Mouse (Mus musculus) kidney, postnatal 25 days (tissue): Measurements from ENCODE around the gene Cnot6.

Experiments used
- DNase-seq, 2 experiments: peaks; one replicate each; pipeline ENCODE4 v3.0.0; 2021; ENCODE audit warnings: mixed read lengths in 2 of 2

The Cnot6 gene

GRCm38 (mm10) chr11:49654651-49655050, 57.9 kb downstream of the Cnot6 start:
- DNase-seq, result no peak

GRCm38 (mm10) chr11:49653079-49653408, 59.5 kb downstream of the Cnot6 start:
- DNase-seq, result no peak

GRCm38 (mm10) chr11:49652401-49653078, 60.0 kb downstream of the Cnot6 start:
- peak; percentile 86 to 95 for DNase-seq

GRCm38 (mm10) chr11:49651762-49652322, 60.7 kb downstream of the Cnot6 start:
- no peak for DNase-seq

GRCm38 (mm10) chr11:49650994-49651761, 61.3 kb downstream of the Cnot6 start:
- DNase-seq, result no peak

- DNase-seq, result peak; percentile 63 to 89
These were observed 62.2 kb downstream of the Cnot6 start for GRCm38 (mm10) chr11:49650113-49650993.

GRCm38 (mm10) chr11:49645677-49646076, 66.8 kb downstream of the Cnot6 start:
- DNase-seq, result peak in 1 of 2 experiments; percentile 23

GRCm38 (mm10) chr11:49636449-49636848, 76.1 kb downstream of the Cnot6 start:
- no peak for DNase-seq

GRCm38 (mm10) chr11:49635671-49636070, 76.9 kb downstream of the Cnot6 start:
- no peak for DNase-seq

GRCm38 (mm10) chr11:49634101-49634500, 78.4 kb downstream of the Cnot6 start:
- DNase-seq, result peak in 1 of 2 experiments; percentile 50

- peak; percentile 33 to 72 for DNase-seq
These were observed 80.3 kb downstream of the Cnot6 start for GRCm38 (mm10) chr11:49632256-49632655.

- DNase-seq, result peak in 1 of 2 experiments; percentile 29
These were observed 81.4 kb downstream of the Cnot6 start for GRCm38 (mm10) chr11:49631154-49631553.

GRCm38 (mm10) chr11:49626748-49627147, 85.8 kb downstream of the Cnot6 start:
- DNase-seq, result no peak

GRCm38 (mm10) chr11:49625863-49626262, 86.7 kb downstream of the Cnot6 start:
- DNase-seq, result no peak

GRCm38 (mm10) chr11:49624156-49624555, 88.4 kb downstream of the Cnot6 start:
- DNase-seq, result no peak

GRCm38 (mm10) chr11:49621953-49622352, 90.6 kb downstream of the Cnot6 start:
- no peak for DNase-seq
